Comparison of ENCODE assay signal across 16 mouse cellular contexts in genomic region chr15:63861965-63862364, GRCm38 (mm10). TPM values are rescaled to one million over a fixed set of nuclear protein-coding genes. Genes with fewer than 3 reads are reported as not detected.
DNase-seq lines count a peak whose midpoint lies in the region; TF ChIP-seq lines count a peak whose summit lies in the region.
"Not testable (repeated sequence)": the region's sequence is repeated elsewhere in the genome, so short reads cannot be mapped to it uniquely, and the experiment has no call there.
"Had no signal": no experiment of that assay in that cellular context is flagged by ENCODE, and none has a peak within 500 bp of the region (broad histone marks: within the 10 kb centered on the region; RNA-seq: fewer than 3 reads in every experiment).

No protein-coding gene starts in this region.

- not testable (repeated sequence) for H3K9me3 ChIP-seq in CH12.LX (replicated peaks; ENCODE audit: low read length)

- DNase-seq in CH12.LX (ENCODE audit: extremely low read depth): peak; percentile 37
- peak; percentile 65 for DNase-seq in ZHBTc4 (ENCODE audit: low read depth, low spot score)
- peak; percentile 1 for DNase-seq in embryo, embryonic 11.5 days (ENCODE audit: low read depth, low spot score)
- peak; percentile 6 for DNase-seq in heart, postnatal 4 days
- DNase-seq in layer of hippocampus, adult 2 months (ENCODE audit: low spot score in 2 of 2): not testable (repeated sequence)
- DNase-seq in lung, postnatal 36 days: peak; percentile 3
- peak; percentile 9 for DNase-seq in right cerebral cortex, postnatal 14 days

- in situ Hi-C loops in CH12.LX (cut with MboI; ENCODE audit: low pct_ligation_motif_present, low pct_unique_long_range_greater_than_20kb, low sequenced_read_pairs): not testable (repeated sequence)

- H3K27me3 ChIP-seq in CH12.LX (replicated peaks): not testable (repeated sequence)

- TF ChIP-seq EP300 in CH12.LX (IDR thresholded peaks at IDR 0.05; ENCODE audit: low read length): not testable (repeated sequence)

- not testable (repeated sequence) for H3K4me2 ChIP-seq in CH12.LX (ENCODE audit: insufficient read depth, low read depth, poor library complexity, severe bottlenecking)

- H3K4me1 ChIP-seq in CH12.LX (ENCODE audit: control insufficient read depth in 1 of 2, insufficient read depth in 2 of 2): not testable (repeated sequence)

- not testable (repeated sequence) for H3K4me3 ChIP-seq in CH12.LX (replicated peaks in 1 of 3; ENCODE audit: low read depth in 2 of 3, low read length in 2 of 3, poor library complexity in 1 of 3); layer of hippocampus, adult 2 months

- TF ChIP-seq POLR2A in CH12.LX (IDR thresholded peaks at IDR 0.05; ENCODE audit: low read depth, low read length): not testable (repeated sequence)

- peak; percentile 56 to 73 for TF ChIP-seq CTCF in CH12.LX (conservative IDR thresholded peaks at IDR 0.05 in 1 of 2, IDR thresholded peaks at IDR 0.05 in 1 of 2; ENCODE audit: low read depth in 2 of 2, low read length in 2 of 2)
- TF ChIP-seq CTCF in layer of hippocampus, adult 2 months (conservative IDR thresholded peaks at IDR 0.05): peak; percentile 58

- dilution Hi-C loops in CH12.LX (cut with MboI; ENCODE audit: extremely low pct_ligation_motif_present, extremely low pct_unique_long_range_greater_than_20kb, low sequenced_read_pairs): not testable (repeated sequence)

- TF ChIP-seq RAD21 in CH12.LX (IDR thresholded peaks at IDR 0.05; ENCODE audit: low read depth, low read length): peak; percentile 41

- not testable (repeated sequence) for H3K9ac ChIP-seq in CH12.LX (ENCODE audit: insufficient read depth, low read depth)

- H3K36me3 ChIP-seq in CH12.LX (replicated peaks in 1 of 2; ENCODE audit: control insufficient read depth in 1 of 2, insufficient read depth in 1 of 2, low read length in 1 of 2): not testable (repeated sequence)

- not testable (repeated sequence) for H3K79me2 ChIP-seq in CH12.LX (replicated peaks; ENCODE audit: control insufficient read depth, extremely low read depth, insufficient read depth, poor library complexity, severe bottlenecking)

- not testable (repeated sequence) for H3K27ac ChIP-seq in CH12.LX (ENCODE audit: insufficient read depth, low read depth); layer of hippocampus, adult 2 months

TF ChIP-seq in CH12.LX, 34 proteins besides CTCF, POLR2A, EP300 and RAD21:
- TF ChIP-seq SMC3 (IDR thresholded peaks at IDR 0.05; ENCODE audit: low read depth, low read length): peak; percentile 20; the same call in 1 of the 2 replicates

RNA-seq across cellular contexts. Expression of gene Gsdmc3, which starts 16.4 kb away (rescaled TPM):
- total RNA-seq in CH12.LX (2012; rRNA removed) (not detected in 2 replicates), CH12.LX (2014; rRNA removed) (0.09 TPM in 1 of 2 replicates, not detected in the other)
- 0.18 TPM in 1 of 2 replicates, not detected in the other for polyA plus RNA-seq in CH12.LX (2012; ENCODE audit: insufficient read length, low read depth)
- not detected for total RNA-seq in heart, postnatal 4 days (2021)
- not detected for total RNA-seq in layer of hippocampus, adult 2 months (2021)
- total RNA-seq: adrenal gland, postnatal 10 days; gastrocnemius, postnatal 36 days; left cerebral cortex, adult 8-10 months had no signal
- polyA plus RNA-seq: forebrain, embryonic 16.5 days; heart, embryonic 15.5 days; liver, embryonic 12.5 days; macrophage; spleen, adult 2 months had no signal

RNA-seq across cellular contexts. Expression of gene Gsdmc2, which starts 17.0 kb away (rescaled TPM):
- total RNA-seq in CH12.LX (2012; rRNA removed) (not detected in 2 replicates), CH12.LX (2014; rRNA removed) (not detected in 2 replicates)
- not detected in 2 replicates for polyA plus RNA-seq in CH12.LX (2012; ENCODE audit: insufficient read length, low read depth)
- not detected for total RNA-seq in heart, postnatal 4 days (2021)
- total RNA-seq in layer of hippocampus, adult 2 months (2021): not detected
- total RNA-seq: adrenal gland, postnatal 10 days; gastrocnemius, postnatal 36 days; left cerebral cortex, adult 8-10 months had no signal
- polyA plus RNA-seq: embryonic facial prominence, embryonic 14.5 days; forebrain, embryonic 16.5 days; heart, embryonic 15.5 days; liver, embryonic 12.5 days; macrophage; spleen, adult 2 months had no signal

RNA-seq across cellular contexts. Expression of gene Gsdmc4, which starts 50.1 kb away (rescaled TPM):
- total RNA-seq in CH12.LX (2012; rRNA removed): not detected in 2 replicates
- total RNA-seq in CH12.LX (2014; rRNA removed): 0.11 TPM in 1 of 2 replicates, not detected in the other
- polyA plus RNA-seq in CH12.LX (2012; ENCODE audit: insufficient read length, low read depth): 0.11 TPM in 1 of 2 replicates, not detected in the other
- total RNA-seq in heart, postnatal 4 days (2021): not detected
- not detected for total RNA-seq in layer of hippocampus, adult 2 months (2021)
- total RNA-seq: adrenal gland, postnatal 10 days; gastrocnemius, postnatal 36 days had no signal
- polyA plus RNA-seq: embryonic facial prominence, embryonic 14.5 days; forebrain, embryonic 16.5 days; heart, embryonic 15.5 days; liver, embryonic 12.5 days; macrophage; spleen, adult 2 months had no signal
